Mouse (Mus musculus) thymus, adult 2 months (tissue): Measurements from ENCODE around the gene Tctex1d4. TPM values are rescaled to one million over a fixed set of nuclear protein-coding genes. Genes with fewer than 3 reads are reported as not detected.

ENCODE experiments used
- DNase-seq: peaks from one replicate; pipeline ENCODE4 v3.0.0; 2021
- H3K27ac ChIP-seq: fragments of 200-500 bp; 2 replicates; pipeline ENCODE4 v1.5.1; 2012; ENCODE audit warnings: low read length, control low read depth; ENCODE audit not compliant: control insufficient read depth, insufficient read depth
- H3K27me3 ChIP-seq: fragments of 200-500 bp; 2 replicates; pipeline ENCODE4 v1.6.1; 2012; ENCODE audit warnings: mild to moderate bottlenecking, low read length, moderate library complexity, mixed read lengths; ENCODE audit not compliant: control insufficient read depth, insufficient read depth
- H3K36me3 ChIP-seq: fragments of 200-500 bp; 2 replicates; pipeline ENCODE4 v1.6.1; 2012; ENCODE audit warnings: mild to moderate bottlenecking, low read length, moderate library complexity; ENCODE audit not compliant: control insufficient read depth, insufficient read depth
- H3K4me1 ChIP-seq: fragments of 200-500 bp; replicated peaks from 2 replicates; pipeline ENCODE4 v1.6.1; 2012; ENCODE audit warnings: low read length; ENCODE audit not compliant: control insufficient read depth, insufficient read depth
- H3K4me3 ChIP-seq: fragments of 200-500 bp; 2 replicates; pipeline ENCODE4 v1.5.1; 2012; ENCODE audit warnings: mild to moderate bottlenecking, low read length, control low read depth, moderate library complexity; ENCODE audit not compliant: control insufficient read depth, insufficient read depth
- CTCF ChIP-seq: fragments of 200-500 bp; IDR thresholded peaks from 2 replicates; pipeline ENCODE4 v1.5.1; 2012; ENCODE audit warnings: mild to moderate bottlenecking, control low read depth, low read length, moderate library complexity, borderline replicate concordance; ENCODE audit not compliant: control insufficient read depth, poor library complexity, insufficient read depth; ENCODE audit errors: extremely low read depth
- POLR2A ChIP-seq: fragments of 200-500 bp; IDR thresholded peaks from 2 replicates; pipeline ENCODE4 v1.6.1; 2012; ENCODE audit warnings: mild to moderate bottlenecking, low read length, control low read depth, moderate library complexity; ENCODE audit not compliant: control insufficient read depth, poor library complexity, insufficient read depth; ENCODE audit errors: extremely low read depth
- WGBS: fragments of 180-500 bp; shearing (Covaris S2); methylation state at CpG from one replicate; pipeline ENCODE4 v1.1.7; 2018; 5-methylcytosine and 5-hydroxymethylcytosine counted together
- polyA plus RNA-seq: library from polyadenylated mRNA; depleted of rRNA; stranded (reverse); fragments of >200 nt; gene quantifications from 2 replicates; pipeline ENCODE4 v1.2.3, GENCODE M21; 2012

Gene Tctex1d4
- polyA plus RNA-seq, 1 experiment = 1.1 TPM

DNA sequence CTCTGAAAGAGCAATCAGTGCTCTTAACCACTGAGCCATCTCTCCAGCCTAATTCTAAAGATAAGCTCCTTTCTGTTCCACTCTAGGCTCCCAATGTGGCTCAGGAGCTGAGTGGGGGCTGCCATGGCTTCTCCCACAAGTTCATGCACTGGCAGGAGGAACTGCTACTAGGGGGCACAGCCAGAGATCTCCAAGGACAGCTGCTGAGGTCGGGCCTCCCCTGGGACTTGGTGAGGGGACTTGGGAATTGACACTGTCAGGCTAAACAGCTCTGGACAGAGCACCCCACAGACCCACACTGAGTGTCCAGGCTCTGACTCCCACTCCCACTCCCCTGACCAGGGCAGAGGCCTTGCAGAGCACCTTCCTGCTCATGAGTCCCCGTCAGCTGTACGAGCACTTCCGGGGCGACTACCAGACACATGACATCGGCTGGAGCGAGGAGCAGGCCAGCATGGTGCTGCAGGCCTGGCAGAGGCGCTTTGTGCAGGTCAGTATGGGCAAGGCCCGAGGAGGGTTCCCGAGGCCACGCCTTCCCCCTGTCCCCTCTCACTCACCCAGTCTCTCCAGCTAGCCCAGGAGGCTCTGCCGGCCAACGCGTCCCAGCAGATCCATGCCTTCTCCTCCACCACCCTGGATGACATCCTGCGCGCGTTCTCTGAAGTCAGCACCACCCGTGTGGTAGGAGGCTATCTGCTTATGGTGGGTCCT, 18.6 kb upstream of the Tctex1d4 start:
- WGBS = 95% methylated on average over 18 of the region's 18 CpGs
- no peak for DNase-seq
- no peak for TF ChIP-seq POLR2A
- no peak for TF ChIP-seq CTCF
- Histone ChIP-seq H3K4me3 (no peak overlapping the region), H3K27me3 (no peaks in the 10 kb centered on the region), H3K4me1 (peaks cover 5% of the 10 kb centered on the region; the same call in 1 of the 2 replicates), H3K27ac (no peak overlapping the region), H3K36me3 (no peaks in the 10 kb centered on the region)

- Histone ChIP-seq H3K36me3 (no peaks in the 10 kb centered on the region), H3K27ac (no peak overlapping the region), H3K4me3 (no peak overlapping the region), H3K27me3 (no peaks in the 10 kb centered on the region), H3K4me1 (peaks cover 5% of the 10 kb centered on the region; the same call in 1 of the 2 replicates)
- TF ChIP-seq POLR2A = no peak
- TF ChIP-seq CTCF = no peak
- 96% methylated on average over 6 of the region's 6 CpGs for WGBS
- DNase-seq = no peak
Measured at GRCm38 (mm10) chr4:117108524-117108849, 18.1 kb upstream of the Tctex1d4 start.

GRCm38 (mm10) chr4:117109330-117109729, 17.3 kb upstream of the Tctex1d4 start:
- 96% methylated on average over 25 of the region's 25 CpGs for WGBS
- Histone ChIP-seq H3K27ac (no peak overlapping the region), H3K36me3 (no peaks in the 10 kb centered on the region), H3K4me1 (peaks cover 5% of the 10 kb centered on the region; the same call in 1 of the 2 replicates), H3K27me3 (no peaks in the 10 kb centered on the region), H3K4me3 (no peak overlapping the region)
- TF ChIP-seq POLR2A = no peak
- no peak for TF ChIP-seq CTCF
- no peak for DNase-seq

- H3K4me1 ChIP-seq = peaks cover 5% of the 10 kb centered on the region; the same call in 1 of the 2 replicates
- no peak overlapping the region for H3K27ac ChIP-seq
- H3K36me3 ChIP-seq = no peaks in the 10 kb centered on the region
- 74% methylated on average over 13 of the region's 13 CpGs for WGBS
- no peak overlapping the region for H3K4me3 ChIP-seq
- TF ChIP-seq CTCF (no peak), POLR2A (no peak)
- no peak for DNase-seq
- no peaks in the 10 kb centered on the region for H3K27me3 ChIP-seq
Measured at GRCm38 (mm10) chr4:117110249-117110648, 16.3 kb upstream of the Tctex1d4 start.

GRCm38 (mm10) chr4:117110985-117111384, 15.6 kb upstream of the Tctex1d4 start:
- H3K27ac ChIP-seq = no peak overlapping the region
- H3K36me3 ChIP-seq = no peaks in the 10 kb centered on the region
- no peak for DNase-seq
- 83% methylated on average over 11 of the region's 11 CpGs for WGBS
- TF ChIP-seq CTCF (no peak), POLR2A (no peak)
- peaks cover 11% of the 10 kb centered on the region for H3K4me1 ChIP-seq
- no peaks in the 10 kb centered on the region for H3K27me3 ChIP-seq
- H3K4me3 ChIP-seq = no peak overlapping the region

DNA sequence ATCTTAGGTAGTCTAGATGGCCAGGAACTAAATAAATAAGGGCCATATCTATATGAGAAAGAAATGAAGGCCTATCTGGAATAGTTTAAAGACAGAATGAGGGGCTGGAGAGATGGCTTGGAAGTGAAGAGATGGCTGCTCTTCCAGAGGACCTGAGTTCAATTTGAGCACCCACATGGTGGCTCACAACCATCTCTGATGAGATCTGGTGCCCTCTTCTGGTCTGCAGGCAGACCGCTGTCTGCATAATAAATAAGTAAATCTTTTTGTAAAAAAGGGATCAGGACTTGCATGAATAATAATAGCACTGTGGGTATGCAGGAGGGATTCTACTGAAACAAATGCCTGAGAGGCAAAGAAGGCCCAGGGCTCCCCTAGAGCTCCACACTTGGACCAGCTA, 13.4 kb upstream of the Tctex1d4 start:
- TF ChIP-seq POLR2A = no peak
- TF ChIP-seq CTCF = no peak
- 100% methylated on average over 1 of the region's 1 CpGs for WGBS
- DNase-seq = no peak
- H3K4me3 ChIP-seq = no peak overlapping the region
- peaks cover 11% of the 10 kb centered on the region for H3K4me1 ChIP-seq
- no peak overlapping the region for H3K27ac ChIP-seq
- no peaks in the 10 kb centered on the region for H3K36me3 ChIP-seq
- H3K27me3 ChIP-seq = no peaks in the 10 kb centered on the region

DNA sequence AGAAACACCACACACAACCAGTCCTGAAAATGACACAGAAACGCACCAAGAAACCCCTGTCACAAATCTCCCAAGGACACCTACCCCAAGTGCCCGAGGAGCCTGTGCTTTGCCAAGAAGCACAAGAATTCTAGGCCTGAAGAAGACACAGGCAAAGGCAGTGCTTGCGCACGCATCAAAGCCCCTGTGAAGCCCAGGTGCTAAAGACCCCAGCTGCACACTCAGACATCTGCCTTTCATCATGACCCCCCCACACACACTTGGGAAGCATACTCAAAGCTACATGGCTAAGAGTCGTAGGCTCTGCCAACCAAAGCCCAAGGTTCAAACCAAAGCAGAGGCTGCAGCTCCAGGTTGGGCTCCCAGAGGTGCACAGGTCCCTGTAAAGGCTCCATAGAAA, 11.0 kb upstream of the Tctex1d4 start:
- DNase-seq = peak; percentile 56
- no peak overlapping the region for H3K27ac ChIP-seq
- no peak for TF ChIP-seq POLR2A
- no peak for TF ChIP-seq CTCF
- peaks cover 10% of the 10 kb centered on the region for H3K4me1 ChIP-seq
- H3K4me3 ChIP-seq = no peak overlapping the region
- H3K27me3 ChIP-seq = no peaks in the 10 kb centered on the region
- WGBS = 35% methylated on average over 5 of the region's 5 CpGs
- H3K36me3 ChIP-seq = no peaks in the 10 kb centered on the region
